Mouse (Mus musculus) forebrain, postnatal 0 days (tissue): Measurements from ENCODE around the gene Rab3a. TPM values are rescaled to one million over a fixed set of nuclear protein-coding genes. Genes with fewer than 3 reads are reported as not detected.

Experiments used
- ATAC-seq: fragments of 200-750 bp; cut with Nextera tagmentation; 2 replicates; pipeline ENCODE4 v1.8.0; 2017; ENCODE audit warnings: mild to moderate bottlenecking, moderate library complexity
- DNase-seq: peaks from one replicate; pipeline ENCODE4 v3.0.0-alpha.2; 2015
- H3K27ac ChIP-seq: fragments of 300-500 bp; sonication (generic); 2 replicates; pipeline ENCODE4 v1.5.1; 2014; ENCODE audit warnings: low read depth, mild to moderate bottlenecking, antibody characterized with exemption, low read length, moderate library complexity, mixed read lengths
- H3K27me3 ChIP-seq: fragments of 300-500 bp; sonication (generic); 2 replicates; pipeline ENCODE4 v1.6.1; 2014; ENCODE audit warnings: mild to moderate bottlenecking, low read length, mixed read lengths; ENCODE audit not compliant: insufficient read depth
- H3K36me3 ChIP-seq: fragments of 300-500 bp; sonication (generic); 2 replicates; pipeline ENCODE4 v1.6.1; 2014; ENCODE audit warnings: mild to moderate bottlenecking, moderate library complexity; ENCODE audit not compliant: insufficient read depth
- H3K4me1 ChIP-seq: fragments of 300-500 bp; sonication (generic); 2 replicates; pipeline ENCODE4 v1.6.1; 2014; ENCODE audit warnings: antibody characterized with exemption; ENCODE audit not compliant: insufficient read depth
- H3K4me2 ChIP-seq: fragments of 300-500 bp; sonication (generic); 2 replicates; pipeline ENCODE4 v1.6.1; 2014; ENCODE audit warnings: low read depth, mild to moderate bottlenecking, moderate library complexity
- H3K4me3 ChIP-seq: fragments of 300-500 bp; sonication (generic); 2 replicates; pipeline ENCODE4 v1.5.1; 2014; ENCODE audit warnings: low read depth, low read length, mixed read lengths
- H3K9ac ChIP-seq: fragments of 300-500 bp; sonication (generic); 2 replicates; pipeline ENCODE4 v1.6.1; 2014; ENCODE audit warnings: mild to moderate bottlenecking
- H3K9me3 ChIP-seq: fragments of 300-500 bp; sonication (generic); 2 replicates; pipeline ENCODE4 v1.6.1; 2016; ENCODE audit warnings: low read length
- CTCF ChIP-seq: sonication (generic); IDR thresholded peaks from 2 replicates; pipeline ENCODE4 v1.5.1; 2016; ENCODE audit warnings: antibody characterized with exemption, control low read depth, low read depth
- WGBS: fragments of 180-500 bp; shearing (Covaris S2); extraction: QIAGEN DNeasy Blood & Tissue Kit; methylation state at CpG from one replicate; pipeline ENCODE4 v1.1.7; 2014; 5-methylcytosine and 5-hydroxymethylcytosine counted together
- polyA plus RNA-seq: library from polyadenylated mRNA; unstranded; fragments of >200 nt; fragmentation: Nextera tagmentation; extraction: Ambion mirVana; gene quantifications from 2 replicates; pipeline ENCODE4 v1.2.1, GENCODE M21; 2015
- total RNA-seq: library from RNA; depleted of rRNA; stranded (reverse); fragments of >200 nt; gene quantifications from 2 replicates; pipeline ENCODE4 v1.2.3, GENCODE M21; 2014

Rab3a gene
- total and polyA plus RNA-seq, 2 experiments from 2014 or later: 499 to 673 TPM

DNA sequence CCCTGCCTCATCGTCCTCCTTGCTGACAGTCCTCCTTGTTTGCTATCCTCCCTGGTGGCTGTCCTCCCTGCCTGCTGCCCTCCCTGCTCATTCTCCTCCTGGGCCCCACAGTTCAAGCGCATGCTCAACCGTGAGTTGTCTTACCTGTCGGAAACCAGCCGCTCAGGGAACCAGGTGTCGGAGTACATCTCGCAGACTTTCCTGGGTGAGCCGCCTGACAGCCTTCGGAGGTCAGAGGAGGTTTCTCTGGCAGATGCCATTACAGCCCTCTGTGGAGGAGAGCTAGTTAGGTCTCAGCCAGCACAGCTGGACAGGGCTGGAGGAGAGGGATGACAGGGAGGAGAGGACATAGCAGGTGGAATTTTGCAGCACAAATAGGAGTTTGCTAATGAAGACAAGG is 7.8 kb upstream of the Rab3a start:
- Histone ChIP-seq H3K9ac (no peak overlapping the region), H3K4me2 (no peak overlapping the region), H3K27me3 (peaks cover 25% of the 10 kb centered on the region), H3K9me3 (no peaks in the 10 kb centered on the region), H3K4me3 (no peak overlapping the region), H3K4me1 (no peaks in the 10 kb centered on the region; the same call in 1 of the 2 replicates), H3K27ac (no peak overlapping the region), H3K36me3 (no peaks in the 10 kb centered on the region)
- TF ChIP-seq CTCF: no peak
- WGBS: 75% methylated on average over 9 of the region's 9 CpGs
- no peak for ATAC-seq
- no peak for DNase-seq

GRCm38 (mm10) chr8:70747211-70747890 is 7.1 kb upstream of the Rab3a start:
- H3K4me2 ChIP-seq: no peak overlapping the region
- H3K27ac ChIP-seq: no peak overlapping the region
- H3K9ac ChIP-seq: no peak overlapping the region
- WGBS: 87% methylated on average over 18 of the region's 18 CpGs
- H3K4me1 ChIP-seq: no peaks in the 10 kb centered on the region; the same call in 1 of the 2 replicates
- ATAC-seq: no peak
- no peaks in the 10 kb centered on the region for H3K9me3 ChIP-seq
- TF ChIP-seq CTCF: no peak
- no peak for DNase-seq
- H3K36me3 ChIP-seq: no peaks in the 10 kb centered on the region
- H3K27me3 ChIP-seq: peaks cover 25% of the 10 kb centered on the region
- no peak overlapping the region for H3K4me3 ChIP-seq

DNA sequence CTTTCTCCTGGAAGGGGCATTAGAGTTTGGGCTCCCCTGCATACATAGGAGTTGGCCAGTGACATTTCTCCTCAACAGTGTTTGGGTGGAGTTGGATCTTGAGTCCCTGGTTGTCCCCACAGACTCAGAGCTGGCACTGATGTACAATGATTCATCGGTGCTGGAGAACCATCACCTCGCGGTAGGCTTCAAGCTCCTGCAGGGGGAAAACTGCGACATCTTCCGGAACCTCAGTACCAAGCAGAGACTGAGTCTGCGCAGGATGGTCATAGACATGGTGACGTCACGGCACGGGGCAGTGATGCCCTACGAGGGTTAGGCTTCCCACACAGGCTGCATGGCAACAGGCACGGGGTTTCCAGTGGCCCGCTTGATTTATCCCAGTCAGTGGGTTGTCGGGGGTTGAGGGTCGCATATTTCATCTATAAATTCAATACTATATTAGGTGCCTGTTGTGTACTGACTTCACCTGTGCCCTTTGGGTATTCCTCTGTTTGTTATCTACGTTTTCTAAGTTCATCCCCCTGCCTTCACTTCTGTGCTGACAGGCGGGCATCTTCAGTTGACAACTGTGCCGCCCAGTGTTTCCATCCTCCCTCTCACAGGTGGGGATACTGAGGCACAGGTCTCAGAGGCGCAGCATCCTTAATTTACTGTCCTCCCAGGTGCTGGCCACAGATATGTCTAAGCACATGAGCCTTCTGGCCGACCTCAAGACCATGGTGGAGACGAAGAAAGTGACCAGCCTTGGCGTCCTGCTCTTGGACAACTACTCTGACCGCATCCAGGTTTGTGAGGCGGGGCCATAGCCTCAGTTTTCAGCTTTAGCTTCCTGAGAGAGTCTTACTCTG is 6.0 kb upstream of the Rab3a start:
- H3K9me3 ChIP-seq: no peaks in the 10 kb centered on the region
- peaks cover 16% of the 10 kb centered on the region for H3K27me3 ChIP-seq
- H3K36me3 ChIP-seq: no peaks in the 10 kb centered on the region
- H3K4me1 ChIP-seq: no peaks in the 10 kb centered on the region; the same call in 1 of the 2 replicates
- H3K27ac ChIP-seq: no peak overlapping the region
- ATAC-seq (no peak), DNase-seq (no peak)
- no peak overlapping the region for H3K4me2 ChIP-seq
- H3K4me3 ChIP-seq: no peak overlapping the region
- no peak overlapping the region for H3K9ac ChIP-seq
- no peak for TF ChIP-seq CTCF
- WGBS: 86% methylated on average over 23 of the region's 23 CpGs

DNA sequence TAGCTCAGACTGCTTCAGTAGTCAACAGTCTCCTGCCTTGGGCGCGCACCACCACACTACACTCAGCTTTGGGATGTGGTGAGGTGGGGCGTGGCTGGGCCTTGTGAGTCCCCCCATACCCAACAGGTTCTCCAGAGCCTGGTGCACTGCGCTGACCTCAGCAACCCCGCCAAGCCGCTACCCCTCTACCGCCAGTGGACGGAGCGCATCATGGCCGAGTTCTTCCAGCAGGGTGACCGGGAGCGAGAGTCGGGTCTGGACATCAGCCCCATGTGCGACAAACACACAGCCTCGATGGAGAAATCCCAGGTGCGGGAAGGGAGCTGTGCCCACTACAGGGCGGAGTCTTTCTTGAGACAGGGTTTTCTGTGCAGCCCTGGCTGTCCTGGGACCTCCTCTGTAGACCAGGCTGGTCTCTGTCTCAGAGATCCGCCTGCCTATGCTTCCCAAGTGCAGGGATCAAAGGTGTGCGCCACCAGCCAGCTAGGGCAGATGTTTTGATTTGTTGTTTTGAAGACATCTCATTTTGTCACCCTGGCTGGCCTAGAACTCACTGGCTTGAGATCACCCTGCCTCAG is 5.3 kb upstream of the Rab3a start:
- Histone ChIP-seq H3K9me3 (no peaks in the 10 kb centered on the region), H3K36me3 (no peaks in the 10 kb centered on the region), H3K27me3 (peaks cover 12% of the 10 kb centered on the region), H3K4me2 (no peak overlapping the region), H3K9ac (no peak overlapping the region), H3K4me1 (no peaks in the 10 kb centered on the region; the same call in 1 of the 2 replicates), H3K4me3 (no peak overlapping the region), H3K27ac (no peak overlapping the region)
- WGBS: 82% methylated on average over 19 of the region's 19 CpGs
- no peak for TF ChIP-seq CTCF
- DNase-seq: no peak
- no peak for ATAC-seq

DNA sequence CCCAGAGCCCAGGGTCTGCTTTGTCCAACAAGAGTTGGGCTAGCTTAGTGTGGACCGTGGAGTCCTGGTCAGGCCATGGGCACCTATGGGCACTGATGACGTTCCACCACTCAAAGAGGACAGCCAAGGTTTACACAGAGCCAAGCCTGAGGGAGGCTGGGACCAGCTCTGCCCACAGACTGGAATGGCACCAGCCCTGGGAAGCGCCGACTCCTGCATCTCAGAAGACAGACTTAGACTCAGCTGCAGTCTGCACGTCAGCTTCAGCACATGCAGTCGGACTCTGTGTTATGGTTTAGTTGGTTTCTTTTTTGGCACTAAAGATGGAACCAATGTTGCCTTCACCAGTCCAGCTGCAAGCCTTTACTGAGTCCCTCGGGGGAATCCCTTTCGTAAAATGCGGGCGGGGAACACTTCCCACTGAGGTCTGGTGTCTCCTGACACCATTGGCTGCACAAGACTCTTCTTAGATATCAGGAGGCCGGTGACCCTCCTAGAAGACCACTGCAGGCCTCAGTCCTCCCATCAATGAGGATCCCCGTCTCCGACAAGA is 4.3 kb upstream of the Rab3a start:
- H3K4me1 ChIP-seq: 0 out of 2 replicates have a peak, but pooled peaks cover 1% of the 10 kb centered on the region
- no peaks in the 10 kb centered on the region for H3K9me3 ChIP-seq
- no peaks in the 10 kb centered on the region for H3K36me3 ChIP-seq
- H3K27ac ChIP-seq: no peak overlapping the region
- peaks cover 6% of the 10 kb centered on the region for H3K27me3 ChIP-seq
- no peak for ATAC-seq
- DNase-seq: no peak
- no peak for TF ChIP-seq CTCF
- WGBS: 90% methylated on average over 13 of the region's 13 CpGs
- no peak overlapping the region for H3K9ac ChIP-seq
- no peak overlapping the region for H3K4me2 ChIP-seq
- H3K4me3 ChIP-seq: no peak overlapping the region

DNA sequence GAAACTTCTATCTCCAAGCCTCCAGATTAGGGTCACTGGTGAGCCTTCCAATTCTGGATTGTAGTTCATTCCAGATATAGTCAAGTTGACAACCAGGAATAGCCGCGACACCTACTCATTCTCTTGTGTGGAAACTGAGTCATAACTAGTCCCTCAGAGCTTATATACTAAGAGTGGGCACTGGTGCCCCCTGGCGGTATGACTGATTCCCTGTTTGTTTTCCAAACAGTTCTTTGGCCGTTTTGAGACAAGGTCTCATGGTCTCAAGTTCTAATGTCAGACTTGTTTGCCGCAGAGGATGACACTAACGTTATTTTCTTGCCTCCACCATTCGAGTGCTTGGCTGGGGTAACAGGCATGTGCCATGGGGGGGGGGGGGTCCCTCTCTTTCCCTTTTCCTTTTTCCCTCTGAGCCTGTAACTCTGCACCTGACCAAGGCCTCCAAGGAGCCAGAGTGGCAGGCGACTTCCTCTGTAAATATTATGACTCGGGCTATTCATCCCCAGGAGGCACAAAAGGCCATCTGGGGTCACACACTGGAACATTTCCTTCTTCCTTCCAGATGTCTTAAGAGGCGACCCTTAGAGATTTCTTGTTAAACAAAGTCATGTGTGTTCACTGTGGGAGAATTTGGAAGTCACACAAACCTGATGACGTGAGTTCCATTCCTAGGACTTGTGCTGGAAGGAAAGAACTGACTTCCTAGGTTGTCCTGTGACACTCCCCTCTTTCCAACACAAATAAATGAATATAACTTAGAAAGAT is 2.3 kb upstream of the Rab3a start:
- Histone ChIP-seq H3K27ac (no peak overlapping the region), H3K4me2 (no peak overlapping the region), H3K4me1 (peaks cover 7% of the 10 kb centered on the region), H3K4me3 (no peak overlapping the region), H3K36me3 (peaks cover 14% of the 10 kb centered on the region), H3K9ac (no peak overlapping the region), H3K27me3 (no peaks in the 10 kb centered on the region), H3K9me3 (no peaks in the 10 kb centered on the region)
- DNase-seq (peak; percentile 74), ATAC-seq (no peak)
- peak; percentile 77 for TF ChIP-seq CTCF
- WGBS: 41% methylated on average over 11 of the region's 11 CpGs
